Mouse (Mus musculus) common myeloid progenitor, adult 5-6 weeks (primary cell): ENCODE measurements around the gene Arhgef12. TPM values are rescaled to one million over a fixed set of nuclear protein-coding genes. Genes with fewer than 3 reads are reported as not detected.
"Not testable (repeated sequence)": the region's sequence is repeated elsewhere in the genome, so short reads cannot be mapped to it uniquely, and the experiment has no call there.

ENCODE experiments used
- ATAC-seq: replicated peaks from 2 replicates; pipeline ENCODE4 v1.8.0; 2016; ENCODE audit warnings: low read depth, mild to moderate bottlenecking, moderate TSS enrichment, inconsistent platforms; ENCODE audit not compliant: poor library complexity, severe bottlenecking
- total RNA-seq: library from RNA; stranded (forward); fragments of 200-1000, 187-1606 nt; gene quantifications from 2 replicates; pipeline ENCODE4 v1.2.3, GENCODE M21; 2017

Arhgef12 gene
- total RNA-seq, result 8.4 and 10.0 TPM in 2 replicates

- ATAC-seq, result no peak
Measured at GRCm38 (mm10) chr9:43107187-43107517, at the start of gene Arhgef12. Gene Arhgef12 (minus strand): TSS chr9:43107239.

GRCm38 (mm10) chr9:43155960-43156359 is 48.9 kb upstream of the Arhgef12 start:
- ATAC-seq, result no peak

GRCm38 (mm10) chr9:43151779-43152178 is 44.7 kb upstream of the Arhgef12 start:
- ATAC-seq, result no peak

- ATAC-seq, result no peak
Measured at GRCm38 (mm10) chr9:43150957-43151356, 43.9 kb upstream of the Arhgef12 start.

GRCm38 (mm10) chr9:43150075-43150474 is 43.0 kb upstream of the Arhgef12 start:
- no peak for ATAC-seq

DNA sequence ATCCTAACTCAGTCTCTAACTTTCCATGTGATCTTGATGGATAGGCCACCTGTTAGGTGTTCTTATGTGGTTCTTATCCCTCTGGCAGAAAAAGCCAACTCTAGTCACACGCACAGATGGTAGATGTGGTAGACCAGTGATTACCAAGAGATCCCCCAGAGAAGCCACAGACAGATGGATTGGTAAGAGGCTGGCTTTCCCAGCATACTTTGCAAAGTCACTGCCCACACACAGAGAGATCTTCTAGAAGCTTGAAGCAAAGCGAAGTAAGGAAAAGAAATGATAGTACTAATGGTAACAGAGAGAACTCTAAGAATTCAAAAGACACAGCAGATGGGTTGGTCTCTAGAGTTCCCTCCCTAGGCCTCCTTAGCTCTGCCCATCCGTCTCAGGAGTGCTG is 42.5 kb upstream of the Arhgef12 start:
- ATAC-seq, result no peak

DNA sequence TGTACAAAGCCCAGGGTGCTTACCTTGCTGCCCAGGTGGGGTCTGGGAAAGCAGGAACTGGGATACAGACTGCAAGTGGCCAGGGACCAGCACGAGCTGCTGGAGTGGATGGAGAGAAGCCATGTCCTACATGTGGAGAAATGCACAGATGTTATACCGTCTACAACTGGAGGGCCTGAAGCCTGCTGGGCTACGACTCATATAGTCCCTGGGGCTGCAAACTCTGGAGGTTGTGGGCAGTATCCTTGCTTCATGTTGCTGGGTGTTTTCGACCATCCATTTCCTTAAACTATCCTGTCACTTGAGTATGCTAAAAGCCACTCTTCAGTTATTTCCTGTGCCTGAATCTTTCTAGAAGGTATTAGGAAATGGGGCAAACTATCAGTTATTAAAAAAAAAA is 38.2 kb upstream of the Arhgef12 start:
- no peak for ATAC-seq

- ATAC-seq, result no peak
Measured at GRCm38 (mm10) chr9:43144206-43144810, 37.3 kb upstream of the Arhgef12 start.

DNA sequence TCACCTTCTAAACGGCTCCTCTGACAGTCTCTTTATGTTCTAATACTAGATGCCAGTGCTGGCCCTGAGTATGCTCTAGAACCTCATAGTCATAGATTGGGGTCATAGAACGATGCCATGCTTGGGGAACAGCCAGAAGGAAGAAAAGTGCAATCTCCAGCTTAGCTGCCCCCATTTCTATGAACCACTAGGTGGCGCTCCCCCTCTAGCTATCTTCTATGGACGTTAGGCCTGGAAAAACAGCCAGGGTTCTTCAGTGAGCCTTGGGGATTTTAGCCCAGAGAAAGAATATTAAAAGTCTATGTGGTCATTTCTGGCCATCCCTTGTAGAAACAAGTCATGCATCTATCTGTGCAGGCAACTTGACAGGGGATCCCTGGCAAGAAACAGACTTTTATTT is 34.8 kb upstream of the Arhgef12 start:
- ATAC-seq, result peak; percentile 71

GRCm38 (mm10) chr9:43133525-43133924 is 26.5 kb upstream of the Arhgef12 start:
- no peak for ATAC-seq

DNA sequence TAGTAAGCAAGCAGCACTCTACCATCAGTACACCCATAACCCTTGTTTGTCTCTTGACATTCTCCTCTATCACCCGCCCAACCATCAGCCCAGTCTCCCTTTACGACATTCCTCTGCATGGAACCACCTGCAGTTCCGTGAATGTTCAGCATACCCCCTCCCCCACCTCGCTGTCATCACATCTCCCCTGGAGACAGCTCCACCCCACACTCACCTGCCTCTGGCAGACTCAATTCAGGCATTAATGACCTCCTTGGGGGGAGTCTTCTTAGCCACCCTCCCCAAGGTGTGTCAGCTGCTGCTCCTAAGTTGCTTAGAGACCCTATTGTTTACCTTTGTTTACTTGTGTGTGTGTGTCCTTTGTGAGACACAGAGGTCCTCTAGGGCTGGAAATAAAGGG is 25.3 kb upstream of the Arhgef12 start:
- ATAC-seq, result no peak

- ATAC-seq, result no peak
Measured at GRCm38 (mm10) chr9:43131940-43132339, 24.9 kb upstream of the Arhgef12 start.

DNA sequence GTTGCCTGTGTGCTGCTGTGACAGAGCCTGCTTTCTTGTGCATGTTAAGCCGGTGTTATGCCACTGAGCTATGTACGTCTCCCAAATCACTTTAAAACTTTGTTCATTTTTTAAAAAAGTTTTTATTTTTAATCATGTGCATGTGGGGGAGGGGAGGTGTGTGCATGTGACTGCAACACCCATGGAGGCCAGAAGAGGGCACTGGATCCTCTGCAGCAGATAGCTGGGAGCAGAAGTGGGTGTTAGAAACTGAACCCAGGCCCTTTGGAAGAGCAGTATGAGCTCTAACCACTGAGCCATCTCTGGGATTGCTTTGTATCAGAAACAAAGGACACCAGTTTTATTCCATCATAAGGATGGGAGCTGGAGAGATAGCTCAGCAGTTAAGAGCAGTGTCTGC is 23.6 kb upstream of the Arhgef12 start:
- ATAC-seq, result no peak

- ATAC-seq, result no peak
Measured at GRCm38 (mm10) chr9:43127101-43127787, 20.2 kb upstream of the Arhgef12 start.

GRCm38 (mm10) chr9:43122379-43122778 is 15.3 kb upstream of the Arhgef12 start:
- ATAC-seq, result no peak

DNA sequence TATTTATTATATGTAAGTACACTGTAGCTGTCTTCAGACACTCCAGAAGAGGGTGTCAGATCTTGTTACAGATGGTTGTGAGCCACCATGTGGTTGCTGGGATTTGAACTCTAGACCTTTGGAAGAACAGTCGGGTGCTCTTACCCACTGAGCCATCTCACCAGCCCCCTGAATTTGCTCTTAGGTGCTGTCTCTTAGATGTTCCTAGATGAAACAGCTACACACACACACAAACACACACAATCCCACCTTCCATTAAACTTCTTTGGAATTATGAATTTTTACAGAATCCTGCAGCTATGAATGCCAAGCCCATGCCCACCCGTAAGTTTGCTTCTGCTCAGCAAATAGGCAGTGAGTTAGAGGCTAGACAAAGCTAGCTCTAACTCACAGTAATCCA is 14.9 kb upstream of the Arhgef12 start:
- not testable (repeated sequence) for ATAC-seq

DNA sequence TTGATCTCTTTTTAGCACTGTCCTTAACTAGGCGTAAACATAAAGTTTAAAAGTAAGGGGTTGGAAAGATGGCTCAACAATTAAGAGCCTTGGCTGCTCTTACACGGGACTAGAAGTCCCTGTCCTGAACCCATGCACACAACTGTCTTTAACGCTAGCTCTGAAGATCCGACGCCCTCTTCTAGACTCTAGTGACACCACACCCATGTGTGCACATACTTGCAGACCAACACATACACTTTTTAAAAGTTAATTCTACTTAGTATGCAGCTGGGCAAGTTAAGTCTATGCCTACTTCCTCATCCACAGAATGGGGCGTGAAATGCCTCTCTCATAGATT is 9.9 kb upstream of the Arhgef12 start:
- ATAC-seq, result no peak

DNA sequence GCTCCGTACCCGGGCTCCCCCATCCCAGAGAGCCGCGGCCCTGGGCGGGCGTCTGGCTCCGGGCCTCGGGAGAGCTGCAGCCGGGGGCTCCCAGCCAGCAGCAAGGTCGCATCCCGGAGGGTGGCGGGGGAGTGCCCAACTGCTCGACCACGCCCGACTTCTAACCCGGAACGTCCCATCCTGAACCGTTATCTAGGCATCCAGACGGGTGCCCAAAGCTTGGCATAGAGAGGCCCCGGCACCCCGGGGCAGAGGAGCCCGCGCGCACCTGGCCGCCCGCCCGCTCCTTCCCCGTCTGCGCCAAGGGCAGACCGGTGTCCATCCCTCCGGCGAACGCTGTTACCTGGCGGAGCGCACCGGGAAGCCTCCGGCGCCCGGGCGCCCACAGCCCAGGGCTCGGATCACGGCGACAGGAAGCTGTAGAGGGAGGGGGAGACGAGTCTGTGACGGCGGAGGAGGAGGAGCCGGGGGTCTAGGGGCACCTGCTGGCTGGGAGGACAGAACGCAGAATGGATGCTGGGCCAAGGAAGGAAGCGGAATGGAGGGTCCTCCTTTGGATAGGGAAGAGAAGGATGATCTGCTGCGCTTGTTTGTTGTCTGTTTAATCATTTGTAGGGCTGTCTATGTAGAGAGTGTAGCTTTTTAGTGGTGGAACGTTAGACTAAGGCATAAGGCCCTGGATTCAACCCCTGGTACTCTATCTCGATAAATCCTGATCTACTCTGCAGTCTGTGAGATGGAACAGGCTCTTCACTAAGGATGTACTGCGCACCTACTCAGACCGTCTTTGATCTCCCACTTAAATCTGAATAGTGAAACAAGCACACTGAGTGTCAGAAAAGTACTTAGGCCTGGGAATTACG is 9.3 kb upstream of the Arhgef12 start, which contains the start of gene Tmem136:
Tmem136 (minus strand) TSS at position 437 of the 863 bp plus-strand sequence.
- ATAC-seq, result peak; percentile 77

- ATAC-seq, result no peak
Measured at GRCm38 (mm10) chr9:43115431-43116133, 8.5 kb upstream of the Arhgef12 start.

- no peak for ATAC-seq
Measured at GRCm38 (mm10) chr9:43114833-43115232, 7.8 kb upstream of the Arhgef12 start.
